Mouse (Mus musculus): ENCODE data around the gene Sohlh2. TPM values are rescaled to one million over a fixed set of nuclear protein-coding genes. Genes with fewer than 3 reads are reported as not detected.
"Not testable (repeated sequence)": the region's sequence is repeated elsewhere in the genome, so short reads cannot be mapped to it uniquely, and the experiment has no call there.

Gene Sohlh2
- polyA plus RNA-seq, 1 experiment from 2014 or later = not detected

GRCm38 (mm10) chr3:55161144-55161543 is 20.7 kb upstream of the Sohlh2 start:
- Histone ChIP-seq H3K27ac (no peak overlapping the region), H3K27me3 (no peaks in the 10 kb centered on the region), H3K36me3 (no peaks in the 10 kb centered on the region), H3K4me2 (no peak overlapping the region), H3K4me1 (replicated peaks) (no peaks in the 10 kb centered on the region), H3K9ac (no peak overlapping the region), H3K4me3 (replicated peaks) (no peak overlapping the region), H3K9me3 (replicated peaks) (no peaks in the 10 kb centered on the region)
- WGBS (ENCODE audit: insufficient replicate concordance) = 62% methylated on average over 7 of the region's 7 CpGs
- DNase-seq = no peak
- ATAC-seq (ENCODE audit: low read depth) = no peak

DNA sequence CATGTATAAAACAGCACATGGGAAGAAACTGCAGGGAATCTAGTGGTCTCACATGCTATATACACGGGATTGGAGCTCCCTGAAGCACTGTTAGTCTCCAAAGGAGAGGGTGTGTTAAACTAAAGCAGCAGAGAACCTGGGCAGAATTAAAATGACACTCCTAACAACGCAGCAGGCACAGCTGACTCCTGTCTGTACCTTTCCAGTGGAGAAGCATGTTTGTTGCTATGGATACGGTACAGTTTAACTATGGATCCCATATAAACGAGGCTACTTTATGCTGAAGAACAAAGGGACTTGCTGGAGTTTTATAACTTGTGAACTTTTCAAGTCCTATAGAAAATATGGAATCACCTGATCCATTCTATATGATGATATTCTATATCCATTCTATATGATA is 18.3 kb upstream of the Sohlh2 start:
- no peak for ATAC-seq (ENCODE audit: low read depth)
- 57% methylated on average over 4 of the region's 4 CpGs for WGBS (ENCODE audit: insufficient replicate concordance)

GRCm38 (mm10) chr3:55172478-55172877 is 9.3 kb upstream of the Sohlh2 start:
- DNase-seq (no peak), ATAC-seq (ENCODE audit: low read depth) (no peak)
- Histone ChIP-seq H3K9me3 (replicated peaks) (no peaks in the 10 kb centered on the region), H3K27me3 (no peaks in the 10 kb centered on the region), H3K4me2 (no peak overlapping the region), H3K9ac (no peak overlapping the region), H3K27ac (no peak overlapping the region), H3K36me3 (no peaks in the 10 kb centered on the region), H3K4me1 (replicated peaks) (no peaks in the 10 kb centered on the region), H3K4me3 (replicated peaks) (no peak overlapping the region)
- WGBS (ENCODE audit: insufficient replicate concordance) = 59% methylated on average over 3 of the region's 3 CpGs

More for the DNA sequence above, 18.3 kb upstream of the Sohlh2 start:
- no peaks in the 10 kb centered on the region for H3K9me3 ChIP-seq (replicated peaks)
- no peaks in the 10 kb centered on the region for H3K27me3 ChIP-seq
- no peaks in the 10 kb centered on the region for H3K36me3 ChIP-seq
- no peak overlapping the region for H3K27ac ChIP-seq
- no peak overlapping the region for H3K4me2 ChIP-seq
- H3K4me3 ChIP-seq (replicated peaks) = no peak overlapping the region
- no peaks in the 10 kb centered on the region for H3K4me1 ChIP-seq (replicated peaks)
- DNase-seq = no peak
- no peak overlapping the region for H3K9ac ChIP-seq

- ATAC-seq (ENCODE audit: low read depth) = no peak
Observed at GRCm38 (mm10) chr3:55177271-55177670, 4.6 kb upstream of the Sohlh2 start.

GRCm38 (mm10) chr3:55191668-55192067 is 9.8 kb downstream of the Sohlh2 start:
- WGBS (ENCODE audit: insufficient replicate concordance) = 67% methylated on average over 4 of the region's 4 CpGs

More at GRCm38 (mm10) chr3:55177271-55177670, 4.6 kb upstream of the Sohlh2 start:
- Histone ChIP-seq H3K36me3 (no peaks in the 10 kb centered on the region), H3K27me3 (no peaks in the 10 kb centered on the region), H3K4me3 (replicated peaks) (no peak overlapping the region), H3K4me1 (replicated peaks) (no peaks in the 10 kb centered on the region), H3K4me2 (no peak overlapping the region), H3K9ac (no peak overlapping the region), H3K9me3 (replicated peaks) (no peaks in the 10 kb centered on the region), H3K27ac (no peak overlapping the region)
- 54% methylated on average over 6 of the region's 6 CpGs for WGBS (ENCODE audit: insufficient replicate concordance)
- no peak for DNase-seq

GRCm38 (mm10) chr3:55193351-55193750 is 11.5 kb downstream of the Sohlh2 start:
- Histone ChIP-seq H3K36me3 (no peaks in the 10 kb centered on the region), H3K9me3 (replicated peaks) (no peaks in the 10 kb centered on the region), H3K27ac (no peak overlapping the region), H3K9ac (no peak overlapping the region), H3K27me3 (no peaks in the 10 kb centered on the region), H3K4me1 (replicated peaks) (no peaks in the 10 kb centered on the region), H3K4me2 (no peak overlapping the region), H3K4me3 (replicated peaks) (no peak overlapping the region)
- no peak for DNase-seq
- 38% methylated on average over 2 of the region's 2 CpGs for WGBS (ENCODE audit: insufficient replicate concordance)
- no peak for ATAC-seq (ENCODE audit: low read depth)

More at GRCm38 (mm10) chr3:55191668-55192067, 9.8 kb downstream of the Sohlh2 start:
- Histone ChIP-seq H3K27me3 (no peaks in the 10 kb centered on the region), H3K4me3 (replicated peaks) (no peak overlapping the region), H3K4me1 (replicated peaks) (no peaks in the 10 kb centered on the region), H3K9ac (no peak overlapping the region), H3K9me3 (replicated peaks) (no peaks in the 10 kb centered on the region), H3K36me3 (no peaks in the 10 kb centered on the region), H3K4me2 (no peak overlapping the region), H3K27ac (no peak overlapping the region)
- DNase-seq = no peak
- no peak for ATAC-seq (ENCODE audit: low read depth)

GRCm38 (mm10) chr3:55194792-55195191 is 13.0 kb downstream of the Sohlh2 start:
- no peaks in the 10 kb centered on the region for H3K9me3 ChIP-seq (replicated peaks)

DNA sequence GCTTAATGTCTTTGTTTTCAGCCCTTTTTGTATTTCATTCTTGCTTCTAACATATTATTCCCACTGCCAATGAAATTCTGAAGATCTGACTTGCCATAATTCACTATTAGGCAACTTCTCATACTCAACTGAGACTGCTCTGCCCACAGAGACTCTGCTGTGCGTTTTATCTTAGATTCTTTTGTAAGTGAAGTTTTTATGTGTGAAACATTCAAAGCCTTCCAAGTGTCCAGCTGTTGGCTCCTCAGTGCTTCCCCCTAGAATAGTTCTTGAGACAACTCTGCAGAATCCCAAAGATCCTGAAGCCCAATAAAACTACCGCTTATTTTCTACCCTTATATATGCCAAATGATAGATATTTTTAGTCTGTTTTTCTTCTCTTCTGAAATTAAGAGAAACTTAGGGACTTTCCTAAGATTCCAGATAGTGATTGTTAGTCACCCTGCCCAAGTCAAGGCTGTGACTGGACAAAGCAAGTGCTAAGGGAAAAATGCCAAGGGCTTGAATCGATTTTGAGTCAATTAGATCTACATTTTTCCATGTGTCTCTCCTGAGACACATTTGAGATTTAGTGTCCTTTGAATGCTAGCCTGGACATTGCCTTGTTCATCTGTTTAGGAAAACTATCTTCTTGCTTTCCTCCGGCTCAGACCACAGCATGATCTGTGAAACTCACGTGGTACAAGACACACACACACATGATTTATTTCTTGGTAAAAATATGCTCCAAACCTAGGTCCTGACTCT is 13.9 kb downstream of the Sohlh2 start:
- no peak overlapping the region for H3K4me2 ChIP-seq
- H3K27me3 ChIP-seq = no peaks in the 10 kb centered on the region
- DNase-seq = no peak
- no peak overlapping the region for H3K9ac ChIP-seq
- H3K36me3 ChIP-seq = no peaks in the 10 kb centered on the region
- no peak for ATAC-seq (ENCODE audit: low read depth)
- H3K4me1 ChIP-seq (replicated peaks) = no peaks in the 10 kb centered on the region
- no peak overlapping the region for H3K4me3 ChIP-seq (replicated peaks)
- 63% methylated on average over 5 of the region's 5 CpGs for WGBS (ENCODE audit: insufficient replicate concordance)
- no peak overlapping the region for H3K27ac ChIP-seq
- no peaks in the 10 kb centered on the region for H3K9me3 ChIP-seq (replicated peaks)

More at GRCm38 (mm10) chr3:55194792-55195191, 13.0 kb downstream of the Sohlh2 start:
- no peak for DNase-seq
- WGBS (ENCODE audit: insufficient replicate concordance) = 63% methylated on average over 8 of the region's 8 CpGs
- Histone ChIP-seq H3K27me3 (no peaks in the 10 kb centered on the region), H3K4me2 (no peak overlapping the region), H3K4me3 (replicated peaks) (no peak overlapping the region), H3K36me3 (no peaks in the 10 kb centered on the region), H3K27ac (no peak overlapping the region), H3K9ac (no peak overlapping the region), H3K4me1 (replicated peaks) (no peaks in the 10 kb centered on the region)
- no peak for ATAC-seq (ENCODE audit: low read depth)

- no peak for ATAC-seq (ENCODE audit: low read depth)
- 70% methylated on average over 2 of the region's 2 CpGs for WGBS (ENCODE audit: insufficient replicate concordance)
- Histone ChIP-seq H3K4me2 (no peak overlapping the region), H3K4me1 (replicated peaks) (no peaks in the 10 kb centered on the region), H3K4me3 (replicated peaks) (no peak overlapping the region), H3K27me3 (no peaks in the 10 kb centered on the region), H3K9ac (no peak overlapping the region), H3K27ac (no peak overlapping the region), H3K9me3 (replicated peaks) (no peaks in the 10 kb centered on the region), H3K36me3 (no peaks in the 10 kb centered on the region)
- DNase-seq = no peak
Observed at GRCm38 (mm10) chr3:55196328-55196710, 14.5 kb downstream of the Sohlh2 start.

DNA sequence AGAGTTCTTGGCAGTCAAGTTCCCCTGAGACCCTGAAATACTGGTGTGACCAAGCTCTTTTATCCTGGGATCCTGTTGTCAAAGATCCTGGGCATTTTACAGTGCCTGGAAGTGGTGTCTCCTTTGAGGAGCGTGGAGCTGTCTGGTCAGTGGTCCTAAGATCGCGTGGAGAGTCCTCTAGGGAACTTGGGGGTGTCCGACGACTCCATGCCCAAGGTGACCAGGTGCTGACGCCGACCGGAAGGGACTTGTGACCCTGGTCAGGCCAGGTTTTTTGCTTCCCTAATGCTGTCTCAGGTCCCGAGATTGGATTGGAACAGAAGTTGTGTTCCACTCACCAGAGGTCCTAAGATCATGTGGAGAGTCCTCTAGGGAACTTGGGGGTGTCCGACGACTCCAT is 21.8 kb downstream of the Sohlh2 start:
- H3K27me3 ChIP-seq; H3K27ac ChIP-seq; H3K4me2 ChIP-seq; H3K4me3 ChIP-seq (replicated peaks); H3K9me3 ChIP-seq (replicated peaks); ATAC-seq (ENCODE audit: low read depth); H3K36me3 ChIP-seq; H3K4me1 ChIP-seq (replicated peaks); DNase-seq; H3K9ac ChIP-seq: not testable (repeated sequence)
- WGBS (ENCODE audit: insufficient replicate concordance) = 79% methylated on average over 11 of the region's 11 CpGs

GRCm38 (mm10) chr3:55206413-55206812 is 24.6 kb downstream of the Sohlh2 start:
- no peak overlapping the region for H3K9ac ChIP-seq
- no peak for DNase-seq
- no peaks in the 10 kb centered on the region for H3K36me3 ChIP-seq
- H3K27ac ChIP-seq = no peak overlapping the region
- no peak overlapping the region for H3K4me2 ChIP-seq
- WGBS (ENCODE audit: insufficient replicate concordance) = 76% methylated on average over 2 of the region's 2 CpGs
- no peaks in the 10 kb centered on the region for H3K9me3 ChIP-seq (replicated peaks)
- ATAC-seq (ENCODE audit: low read depth) = no peak
- no peak overlapping the region for H3K4me3 ChIP-seq (replicated peaks)
- H3K4me1 ChIP-seq (replicated peaks) = no peaks in the 10 kb centered on the region
- no peaks in the 10 kb centered on the region for H3K27me3 ChIP-seq

DNA sequence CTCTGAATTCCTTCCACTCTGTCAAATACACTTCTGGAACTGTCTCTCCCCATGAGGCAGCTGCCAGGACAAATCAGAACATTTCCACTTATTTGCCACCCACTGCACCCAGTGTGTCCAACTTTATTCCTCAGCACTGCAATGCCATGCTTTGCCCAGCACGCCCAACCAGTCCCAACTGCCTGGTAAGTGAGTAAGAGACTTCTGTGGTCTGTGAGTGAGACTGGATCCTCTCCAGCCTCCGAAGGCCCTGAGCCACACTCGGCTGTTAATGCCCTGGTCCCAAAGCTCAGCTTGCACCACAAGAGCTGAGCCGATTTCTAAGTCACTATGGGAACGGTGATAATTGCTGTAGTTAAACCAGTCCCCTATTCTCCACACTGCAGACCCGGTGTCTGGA is 25.8 kb downstream of the Sohlh2 start:
- Histone ChIP-seq H3K27me3 (no peaks in the 10 kb centered on the region), H3K4me3 (replicated peaks) (no peak overlapping the region), H3K36me3 (no peaks in the 10 kb centered on the region), H3K27ac (no peak overlapping the region), H3K4me2 (no peak overlapping the region), H3K9me3 (replicated peaks) (no peaks in the 10 kb centered on the region), H3K9ac (no peak overlapping the region), H3K4me1 (replicated peaks) (no peaks in the 10 kb centered on the region)
- WGBS (ENCODE audit: insufficient replicate concordance) = 54% methylated on average over 6 of the region's 6 CpGs
- DNase-seq = no peak
- ATAC-seq (ENCODE audit: low read depth) = no peak
